Mouse (Mus musculus): ENCODE data around the gene Bnip2.
A peak's percentile ranks its signal among the peaks of the same experiment; 100 is the strongest.

DNA sequence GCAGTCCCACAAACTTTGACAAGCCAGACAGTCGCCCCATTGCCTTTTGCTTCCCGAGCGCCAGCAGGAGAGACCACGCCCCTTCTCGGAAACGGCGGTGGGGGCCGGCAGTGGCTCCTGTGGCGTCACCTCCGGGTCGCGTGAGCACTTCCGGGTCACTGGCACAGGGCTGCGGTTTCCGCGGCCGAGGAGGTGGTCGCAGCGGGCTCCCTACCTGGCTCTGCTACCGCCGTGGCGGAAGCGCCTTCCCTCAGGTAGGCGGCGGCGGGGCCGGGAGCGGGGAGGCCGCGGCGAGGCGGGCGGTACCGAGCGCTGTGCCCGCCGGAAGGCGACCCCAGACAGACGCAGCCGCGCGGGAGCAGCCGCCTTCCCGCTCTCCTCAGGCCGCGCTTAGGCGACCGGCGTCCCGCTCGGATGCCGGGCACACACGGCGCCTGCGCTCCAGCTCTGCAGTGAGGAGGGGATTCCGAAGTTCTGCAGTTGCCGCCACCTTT lies 23.2 kb downstream of the Bnip2 start, which contains the start of gene Gtf2a2:
- TF ChIP-seq CTCF (IDR thresholded peaks at IDR 0.05; ENCODE audit: insufficient read depth, low read length) = no peak
- TF ChIP-seq POLR2A (IDR thresholded peaks at IDR 0.05; ENCODE audit: borderline replicate concordance, extremely low read depth, low read depth, low read length) = peak; percentile 76; the same call in 1 of the 2 replicates

All from lung, adult 2 months (tissue).